Mouse (Mus musculus) mouse embryonic stem cell (cell line): ENCODE data around the gene Plxdc1.

ENCODE experiments used
- in situ Hi-C, 2 experiments: fragments of 300-500 bp; cut with MboI; formaldehyde crosslinking; loops; 1 replicate in 1 of 2; 3 replicates in 1 of 2; pipeline ENCODE4 v1.14.3; 2019 to 2020; ENCODE audit warnings: low sequenced_read_pairs in 2 of 2, low pct_unique_long_range_greater_than_20kb in 1 of 2, mixed read lengths in 1 of 2; ENCODE audit not compliant: unreplicated experiment in 1 of 2

Plxdc1 gene

DNA sequence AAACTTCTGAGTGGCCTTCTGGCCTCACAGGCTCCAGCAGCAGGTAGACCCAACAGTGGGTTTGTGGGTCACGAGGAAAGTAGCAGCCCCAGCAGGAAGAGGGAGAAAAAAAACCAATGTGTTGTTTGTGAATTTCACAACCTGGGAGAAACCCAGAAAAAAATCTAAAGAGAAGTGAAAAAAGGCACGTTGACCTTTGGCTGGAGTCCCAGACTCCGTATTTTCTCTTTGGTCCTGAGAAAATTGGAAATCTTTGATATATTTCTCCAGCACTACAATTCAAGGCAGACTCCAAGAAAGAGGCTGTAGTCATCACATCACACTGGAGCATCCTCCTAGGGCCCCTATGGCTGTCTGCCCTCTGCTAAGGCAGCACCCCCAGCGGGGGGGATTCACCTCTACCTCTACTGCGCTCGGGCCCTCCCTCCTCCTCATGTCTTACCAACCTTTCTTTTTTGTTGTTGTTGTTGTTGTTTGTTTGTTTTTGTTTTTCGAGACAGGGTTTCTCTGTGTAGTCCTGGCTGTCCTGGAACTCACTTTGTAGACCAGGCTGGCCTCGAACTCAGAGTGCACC, 11.2 kb upstream of the Plxdc1 start:
- in situ Hi-C loops = no loop called here

DNA sequence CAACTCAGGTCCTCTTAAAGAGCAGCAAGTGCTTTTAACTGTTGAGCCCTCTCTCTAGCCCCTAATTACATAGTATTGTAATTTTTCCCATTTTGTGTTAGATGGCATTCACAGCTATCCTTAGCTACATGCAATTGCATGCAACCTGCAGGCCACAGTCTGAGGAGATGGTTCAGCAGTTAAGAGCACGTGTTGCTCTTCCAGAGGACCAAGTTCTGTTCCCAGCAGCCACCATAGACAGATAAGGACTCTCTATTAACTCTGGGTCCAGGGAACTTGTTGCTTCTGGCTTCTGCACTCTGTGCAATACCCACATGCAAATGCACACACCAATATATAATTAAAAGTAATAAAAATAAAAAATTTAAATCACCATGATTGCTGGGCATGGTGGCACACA, 10.4 kb upstream of the Plxdc1 start:
- in situ Hi-C loops = no loop called here

DNA sequence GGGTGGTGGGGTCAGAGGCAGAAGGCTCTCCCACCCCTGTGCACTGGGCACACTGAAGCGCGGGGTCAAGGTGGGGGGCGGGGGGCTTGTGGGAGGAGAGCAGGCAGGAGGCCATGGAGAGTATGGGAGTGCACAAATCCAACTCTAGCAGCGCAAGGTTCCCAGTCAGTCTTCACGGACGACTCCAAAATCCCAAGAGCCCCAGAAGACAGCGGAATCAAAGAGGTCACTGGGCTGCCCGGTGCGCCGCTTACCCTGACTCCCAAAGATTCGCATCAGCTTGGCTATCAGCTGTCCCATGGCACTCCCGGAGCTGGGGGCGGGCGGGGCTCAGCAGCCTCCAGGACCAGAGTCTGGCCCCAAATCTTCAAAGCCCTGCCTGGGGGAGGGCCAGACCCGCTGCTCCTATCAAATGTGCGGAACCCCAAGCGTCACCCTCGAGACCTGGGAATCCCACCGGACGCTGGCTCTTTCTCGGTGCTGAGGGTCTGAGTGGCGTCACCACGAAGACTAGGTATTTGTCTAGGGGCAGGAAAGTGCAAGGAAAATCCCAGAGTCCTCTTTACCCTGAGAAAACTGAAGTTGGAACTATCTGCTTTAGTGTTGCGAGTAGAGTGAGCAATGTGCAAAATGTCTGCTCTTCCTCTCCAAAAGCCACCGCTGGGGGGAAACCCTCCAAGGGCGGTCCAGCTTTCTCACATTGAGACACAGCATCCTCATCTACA, 9.5 kb upstream of the Plxdc1 start, which contains the start of gene Arl5c:
Gene Arl5c, minus strand, starts transcription at position 618 of the 725 bp plus-strand sequence.
- in situ Hi-C loops = no loop called here

DNA sequence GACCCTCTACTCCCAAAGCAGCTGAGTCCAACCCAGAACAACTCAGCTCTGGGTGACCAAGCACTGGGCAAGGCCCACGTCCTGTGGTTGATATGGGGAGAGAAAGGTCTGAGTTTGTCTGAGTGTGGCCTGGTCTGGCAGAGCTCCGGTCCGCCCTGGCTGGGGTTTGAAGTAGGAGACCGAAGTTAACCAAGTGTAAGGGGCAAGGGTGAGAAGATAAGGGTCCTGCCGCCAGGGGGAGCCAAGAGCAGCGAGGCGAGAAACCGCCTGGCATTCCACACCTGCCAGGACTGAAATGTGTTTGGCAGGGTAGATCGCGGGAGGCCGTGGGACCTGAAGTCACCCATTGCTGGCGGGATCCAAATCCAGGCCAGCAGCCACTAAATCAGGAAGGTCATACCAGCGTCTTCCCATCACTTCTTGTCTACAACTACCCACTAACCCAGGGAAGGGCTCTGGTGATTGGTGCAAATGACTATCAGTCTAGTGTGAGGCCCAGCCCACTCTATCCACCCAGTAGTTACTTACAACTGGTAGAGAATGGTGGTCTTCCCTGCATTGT, 8.4 kb upstream of the Plxdc1 start:
- in situ Hi-C loops = no loop called here

DNA sequence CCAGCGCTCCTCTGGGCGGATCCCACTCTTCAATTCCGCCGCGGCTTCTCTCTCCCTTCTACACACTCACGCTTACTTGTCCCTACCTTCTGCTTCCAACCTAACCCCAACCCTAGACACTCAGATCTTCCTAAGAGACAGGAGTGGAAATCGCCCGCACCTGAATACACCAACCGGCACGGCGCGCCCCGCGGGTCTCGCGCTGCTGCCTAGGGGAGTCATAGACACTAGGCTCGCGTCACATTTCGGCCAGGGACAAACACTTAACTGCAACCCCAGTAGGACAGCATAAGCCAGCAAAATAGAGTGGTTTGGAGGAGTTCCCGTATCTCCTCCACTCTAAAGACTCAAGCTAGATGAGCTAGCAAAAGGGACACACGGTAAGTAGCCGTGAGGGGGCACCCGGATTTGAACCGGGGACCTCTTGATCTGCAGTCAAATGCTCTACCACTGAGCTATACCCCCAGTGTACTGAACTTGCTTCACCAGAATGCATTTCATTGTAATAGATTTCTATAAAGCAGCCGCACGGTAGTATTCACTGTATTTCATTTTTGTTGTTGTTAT, 2.4 kb upstream of the Plxdc1 start:
- in situ Hi-C loops = loop anchor here (5.0 to 10.0 kb wide), 5 partner anchors 54 to 194 kb away; partner anchors contain the start of gene Lasp1 (in 2 of the 2)

DNA sequence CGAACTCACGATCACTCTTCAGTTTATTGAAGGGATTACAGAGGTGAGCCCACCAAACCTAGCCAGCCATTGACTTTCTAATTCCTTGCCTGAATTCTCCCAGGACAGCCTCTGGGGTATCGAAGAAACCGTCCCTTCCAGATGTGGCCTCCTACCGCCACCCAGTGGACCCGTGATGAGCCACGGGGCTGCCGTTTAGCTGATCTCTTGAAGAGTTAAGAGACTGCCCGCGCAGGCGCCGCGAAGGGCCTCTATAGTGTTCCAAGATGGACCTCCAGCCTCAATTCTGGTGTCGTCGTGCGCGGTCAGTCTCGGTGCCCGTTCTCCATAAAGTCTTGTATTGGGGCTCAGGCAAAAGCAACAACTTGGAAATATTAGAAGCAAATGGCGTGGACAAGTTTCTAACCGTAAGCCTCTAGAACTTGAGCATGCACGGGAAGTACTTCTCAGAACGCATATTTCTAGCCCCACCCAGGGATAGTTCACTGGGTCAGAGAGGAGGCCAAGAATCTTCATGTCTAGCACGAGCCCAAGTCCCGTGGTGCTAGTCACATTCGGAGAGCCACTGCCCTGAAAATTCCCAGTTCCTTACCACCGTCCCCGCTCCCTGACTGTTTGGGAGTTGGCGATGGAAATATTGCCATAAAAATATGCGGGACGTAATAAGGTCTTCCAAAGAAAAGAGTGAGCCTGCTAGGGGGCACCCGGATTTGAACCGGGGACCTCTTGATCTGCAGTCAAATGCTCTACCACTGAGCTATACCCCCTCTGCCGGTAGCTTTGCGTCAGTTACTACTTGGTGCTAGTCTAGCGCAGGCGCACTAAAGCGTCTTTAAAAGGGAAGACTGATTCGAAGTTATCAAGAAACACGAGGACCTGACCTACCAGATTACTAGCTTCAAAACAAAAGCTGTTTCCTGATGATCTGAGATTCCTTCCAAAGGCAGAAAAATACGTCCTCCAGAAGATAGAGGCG, 1.6 kb upstream of the Plxdc1 start:
- in situ Hi-C loops = loop anchor here (5.0 to 10.0 kb wide), 5 partner anchors 53 to 193 kb away; partner anchors contain the start of gene Lasp1 (in 2 of the 2)

DNA sequence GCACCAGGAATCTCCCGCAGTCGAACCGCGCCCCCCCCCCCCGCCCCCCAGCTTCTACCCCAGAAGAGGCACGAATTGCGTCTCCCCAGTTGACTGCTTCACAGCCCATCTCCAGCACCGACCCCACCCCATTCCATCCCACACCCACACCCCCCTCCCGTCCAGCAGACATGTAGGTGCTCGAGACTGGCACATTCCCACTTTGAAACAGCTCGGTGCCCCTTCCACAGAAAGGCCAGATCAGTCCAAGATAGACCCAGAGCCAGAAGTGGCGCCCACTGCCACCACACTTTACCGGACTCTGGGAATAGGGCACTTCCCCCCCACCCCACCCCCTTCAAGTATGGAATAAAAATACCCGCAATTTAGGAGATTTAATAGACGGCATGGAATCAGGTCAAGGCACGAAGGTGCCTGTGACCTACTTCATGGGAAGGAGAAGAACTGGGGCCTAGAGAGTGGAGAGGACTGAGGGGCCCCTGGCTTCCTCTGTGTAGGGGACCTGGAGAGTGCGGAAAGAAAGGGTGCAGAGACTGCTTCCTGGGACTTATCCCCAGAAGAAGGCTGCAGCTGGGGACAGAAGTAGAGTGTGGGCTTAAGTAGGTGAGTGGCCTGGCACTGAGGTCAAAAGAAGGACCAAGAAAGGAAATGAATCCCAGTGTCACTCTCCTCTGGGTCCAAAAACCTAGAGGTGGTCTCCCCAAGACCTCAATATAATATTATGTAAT, 658 bp upstream of the Plxdc1 start:
- in situ Hi-C loops = loop anchor here (5.0 to 10.0 kb wide), 5 partner anchors 52 to 192 kb away; partner anchors contain the start of gene Lasp1 (in 2 of the 2)

DNA sequence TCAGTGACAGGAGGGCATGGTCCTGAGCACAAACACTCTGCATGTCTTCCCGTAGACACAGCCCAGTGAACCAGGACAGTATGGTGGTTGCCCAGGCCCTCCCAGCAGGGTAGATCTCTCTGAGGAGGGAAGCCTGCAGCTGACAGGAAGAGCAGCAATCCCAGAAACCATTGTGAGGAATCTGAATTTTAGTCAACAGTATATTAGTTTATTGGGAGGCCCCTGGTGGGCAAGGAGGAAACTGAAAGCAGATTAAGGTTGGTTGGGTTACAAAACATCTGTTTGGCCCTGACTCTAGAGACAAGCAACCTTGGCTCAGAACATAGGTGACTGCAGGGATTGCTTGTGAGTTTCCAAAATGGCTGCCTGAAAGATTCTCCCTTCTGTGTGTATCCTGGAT, 2.3 kb downstream of the Plxdc1 start:
- in situ Hi-C loops = loop anchor here (10.0 kb wide), 2 partner anchors 49 to 189 kb away; partner anchors contain the start of gene Lasp1 (in 1 of the 2)

DNA sequence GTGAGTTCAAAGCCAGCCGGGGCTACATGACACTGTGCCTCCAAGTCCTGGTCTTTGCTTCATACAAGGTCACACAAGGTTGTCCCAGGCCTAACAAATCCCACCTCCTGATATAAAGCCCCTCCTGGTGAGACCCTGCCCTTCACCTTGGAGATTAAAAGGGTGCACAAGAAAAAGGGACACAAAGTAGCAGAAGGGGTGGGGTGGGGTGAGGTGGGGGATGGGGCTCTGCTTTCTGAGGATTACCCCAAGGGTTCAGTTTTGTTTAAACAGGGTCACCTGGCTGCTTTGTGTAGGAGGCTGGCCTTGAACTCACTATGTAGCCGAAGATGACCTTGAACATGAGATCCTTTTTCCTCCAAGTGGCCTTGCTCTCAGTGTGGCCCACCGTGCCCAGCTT, 2.7 kb downstream of the Plxdc1 start:
- in situ Hi-C loops = loop anchor here (10.0 kb wide), 2 partner anchors 49 to 189 kb away; partner anchors contain the start of gene Lasp1 (in 1 of the 2)

DNA sequence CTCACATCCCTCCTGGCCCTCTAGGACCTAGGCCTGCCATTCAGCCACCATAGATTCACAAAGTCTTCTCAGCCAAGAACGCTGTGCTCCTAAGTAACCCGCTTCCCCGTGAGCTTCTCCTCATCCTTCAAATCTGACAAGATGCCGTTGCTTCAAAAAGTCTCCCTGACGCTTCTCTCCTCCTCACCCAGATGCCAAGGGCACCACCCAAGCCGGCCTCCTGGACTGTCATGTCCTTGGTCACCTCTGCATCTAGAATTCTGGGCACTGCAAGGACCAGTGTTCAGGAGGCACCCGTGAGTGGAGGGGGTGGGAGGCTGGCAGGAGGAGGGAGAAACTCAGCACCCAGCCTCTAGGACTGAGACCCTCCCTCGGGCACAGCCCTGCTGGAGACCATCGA, 3.5 kb downstream of the Plxdc1 start:
- in situ Hi-C loops = loop anchor here (10.0 kb wide), 2 partner anchors 48 to 188 kb away; partner anchors contain the start of gene Lasp1 (in 1 of the 2)

DNA sequence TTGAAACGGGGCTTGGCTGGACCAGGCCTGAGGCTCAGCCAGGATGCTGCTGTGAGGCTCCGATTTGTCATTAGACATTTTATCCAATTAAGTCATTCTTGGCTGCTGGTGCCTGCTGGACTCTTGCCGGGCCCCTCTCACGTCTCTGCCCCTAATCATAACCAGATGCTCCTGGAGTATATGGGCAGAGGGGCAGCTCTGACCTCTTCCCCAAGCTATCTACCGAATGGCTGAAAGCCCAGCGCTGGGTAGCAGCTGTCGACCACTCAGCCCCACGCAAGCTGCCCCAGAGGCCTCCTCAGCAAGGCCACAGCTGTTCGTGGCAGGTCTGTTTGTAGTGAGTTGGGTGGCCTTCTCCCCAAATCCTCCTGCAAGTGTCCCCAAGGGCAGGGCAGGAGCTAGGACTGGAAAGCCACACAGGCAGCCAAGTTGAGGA, 5.7 kb downstream of the Plxdc1 start:
- in situ Hi-C loops = loop anchor here (10.0 kb wide), 2 partner anchors 46 to 186 kb away; partner anchors contain the start of gene Lasp1 (in 1 of the 2)

DNA sequence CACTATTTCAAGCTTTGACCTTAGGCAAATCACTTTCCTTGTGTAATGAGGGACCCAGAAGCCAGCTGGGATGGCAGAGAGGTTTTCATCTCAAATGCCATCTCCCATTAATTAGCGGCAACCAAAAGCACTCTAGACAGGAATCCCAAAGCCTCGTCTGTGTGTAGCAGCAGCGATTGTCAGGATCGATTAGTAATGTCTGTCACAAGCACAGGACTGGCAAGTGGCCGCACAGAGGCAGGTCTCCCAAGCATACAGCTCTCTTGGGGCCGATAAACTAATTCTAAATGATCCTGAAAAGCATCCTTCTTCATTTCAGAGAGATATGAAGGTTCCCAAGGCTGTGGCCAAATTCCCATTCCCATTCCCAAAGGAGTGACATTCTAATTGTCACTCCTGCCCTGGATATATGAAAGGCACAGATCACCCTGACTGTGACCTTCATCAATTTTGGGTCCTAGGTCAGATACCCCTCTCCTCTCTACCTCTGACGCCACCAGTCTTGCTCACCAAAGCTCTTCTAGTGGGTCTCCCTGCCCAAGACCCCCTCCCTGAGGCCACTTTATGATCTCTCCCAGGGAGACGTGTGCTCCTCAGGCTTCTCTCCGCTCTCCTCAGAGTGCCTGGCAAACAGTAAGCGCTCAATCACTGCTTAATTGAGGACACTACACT, 6.3 kb downstream of the Plxdc1 start:
- in situ Hi-C loops = loop anchor here (10.0 kb wide), 2 partner anchors 45 to 185 kb away; partner anchors contain the start of gene Lasp1 (in 1 of the 2)

DNA sequence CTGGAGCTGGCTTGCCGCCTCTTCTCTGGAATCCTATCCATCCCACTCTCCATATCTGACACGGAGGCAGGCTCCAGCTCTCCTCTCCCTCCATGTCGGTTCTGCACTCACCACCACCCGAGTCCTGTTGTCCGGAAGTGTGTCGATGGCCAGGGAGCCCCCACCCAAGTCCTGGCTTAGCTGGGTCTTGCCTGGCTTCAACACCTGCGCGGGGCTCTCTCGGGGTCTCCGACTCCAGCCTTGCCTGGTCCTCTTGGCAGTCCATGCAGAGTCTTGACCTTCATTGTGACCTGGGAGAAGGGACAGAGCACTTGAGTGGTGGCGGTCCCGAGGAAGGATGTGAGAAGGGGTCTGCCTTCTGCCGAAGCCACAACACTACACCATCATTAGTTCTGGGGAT, 7.9 kb downstream of the Plxdc1 start:
- in situ Hi-C loops = no loop called here

DNA sequence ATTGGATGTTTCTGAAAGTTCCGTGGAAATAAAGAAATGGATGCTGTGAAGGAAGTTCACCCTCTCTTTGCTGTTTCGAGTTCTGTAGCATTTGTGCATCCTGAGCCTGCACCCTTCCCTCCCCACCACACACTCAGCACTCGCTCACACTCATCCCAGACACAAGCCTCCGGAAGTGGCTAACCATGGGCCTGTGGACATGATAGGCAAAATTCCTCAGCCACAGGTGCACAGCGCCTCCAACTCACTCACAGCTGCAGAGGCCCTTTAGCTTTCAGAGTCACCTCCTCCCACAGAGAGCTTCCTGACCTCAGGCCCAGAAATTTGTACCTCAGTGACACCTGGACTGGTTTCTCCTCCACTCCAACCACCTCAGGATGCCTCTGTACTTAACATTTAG, 8.4 kb downstream of the Plxdc1 start:
- in situ Hi-C loops = no loop called here

DNA sequence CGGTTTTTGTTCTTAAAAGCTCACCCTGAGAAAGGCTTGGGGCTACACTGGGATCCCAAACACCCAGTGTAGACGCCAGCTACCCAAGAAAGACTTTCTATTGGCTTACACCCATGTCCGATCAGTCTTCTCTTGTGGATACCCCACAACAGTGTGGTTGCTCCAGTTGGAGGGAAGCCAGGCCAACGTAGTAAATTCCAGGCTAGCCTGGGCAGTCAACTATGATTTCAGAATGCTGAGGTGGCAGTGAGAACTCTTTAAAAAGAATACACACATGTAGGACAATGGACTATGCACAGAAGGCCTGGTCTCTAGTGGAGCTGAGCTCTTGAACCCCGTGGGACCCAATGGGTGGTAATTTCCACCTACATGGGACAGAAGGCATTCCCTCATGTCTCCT, 11.5 kb downstream of the Plxdc1 start:
- in situ Hi-C loops = loop anchor here in 1 of 2 experiments (5.0 kb wide), 1 partner anchor 37 kb away; no protein-coding TSS in a partner anchor

DNA sequence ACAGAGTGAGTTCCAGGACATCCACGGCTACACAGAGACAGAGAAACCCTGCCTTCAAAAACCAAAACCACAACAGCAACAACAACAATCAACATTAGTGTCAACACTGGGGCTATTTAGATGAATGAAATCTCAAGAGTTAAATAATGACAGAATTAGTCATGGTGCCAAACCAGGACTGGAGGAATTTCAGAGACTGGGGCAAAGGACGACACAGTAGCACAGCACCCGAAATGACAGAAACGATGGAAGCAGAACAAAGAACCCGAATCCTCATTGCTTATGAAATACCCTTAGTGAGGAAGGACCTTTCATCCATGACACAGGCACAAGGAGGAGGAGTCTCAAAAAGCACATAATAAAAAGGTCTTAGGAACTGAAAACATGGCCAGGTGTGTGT, 12.1 kb downstream of the Plxdc1 start:
- in situ Hi-C loops = loop anchor here in 1 of 2 experiments (5.0 kb wide), 1 partner anchor 37 kb away; no protein-coding TSS in a partner anchor
